Mouse (Mus musculus) intestine, embryonic 16.5 days (tissue): ENCODE measurements around the gene Mrvi1. TPM values are rescaled to one million over a fixed set of nuclear protein-coding genes. Genes with fewer than 3 reads are reported as not detected.

Source experiments
- ATAC-seq: fragments of 200-750 bp; cut with Nextera tagmentation; 2 replicates; pipeline ENCODE4 v1.8.0; 2017; ENCODE audit warnings: moderate TSS enrichment, moderate library complexity
- H3K27ac ChIP-seq: fragments of 300-500 bp; sonication (generic); 2 replicates; pipeline ENCODE4 v1.5.1; 2014; ENCODE audit warnings: mild to moderate bottlenecking, low read length
- H3K27me3 ChIP-seq: fragments of 300-500 bp; sonication (generic); replicated peaks from 2 replicates; pipeline ENCODE4 v1.6.1; 2014; ENCODE audit warnings: low read length, control low read depth, mixed read lengths; ENCODE audit not compliant: control insufficient read depth, insufficient read depth
- H3K36me3 ChIP-seq: fragments of 300-500 bp; sonication (generic); 2 replicates; pipeline ENCODE4 v1.6.1; 2014; ENCODE audit warnings: low read length, control low read depth; ENCODE audit not compliant: control insufficient read depth, insufficient read depth
- H3K4me1 ChIP-seq: fragments of 300-500 bp; sonication (generic); 2 replicates; pipeline ENCODE4 v1.6.1; 2014; ENCODE audit warnings: low read length, control low read depth, mixed read lengths; ENCODE audit not compliant: control insufficient read depth, insufficient read depth
- H3K4me2 ChIP-seq: fragments of 300-500 bp; sonication (generic); 2 replicates; pipeline ENCODE4 v1.6.1; 2014; ENCODE audit warnings: low read depth, low read length, control low read depth
- H3K4me3 ChIP-seq: fragments of 300-500 bp; sonication (generic); 2 replicates; pipeline ENCODE4 v1.5.1; 2014; ENCODE audit warnings: mild to moderate bottlenecking, low read length
- H3K9ac ChIP-seq: fragments of 300-500 bp; sonication (generic); 2 replicates; pipeline ENCODE4 v1.6.1; 2014; ENCODE audit warnings: low read depth, low read length
- H3K9me3 ChIP-seq: fragments of 300-500 bp; sonication (generic); 2 replicates; pipeline ENCODE4 v1.6.1; 2016; ENCODE audit warnings: low read length, control low read depth; ENCODE audit not compliant: control insufficient read depth
- WGBS: fragments of 180-500 bp; shearing (Covaris S2); extraction: QIAGEN DNeasy Blood & Tissue Kit; methylation state at CpG from one replicate; pipeline ENCODE4 v1.1.7; 2014; 5-methylcytosine and 5-hydroxymethylcytosine counted together
- polyA plus RNA-seq: library from polyadenylated mRNA; unstranded; fragments of >200 nt; fragmentation: Nextera tagmentation; extraction: Ambion mirVana; gene quantifications from 2 replicates; pipeline ENCODE4 v1.2.1, GENCODE M21; 2015

Mrvi1 gene
- polyA plus RNA-seq, 1 experiment from 2014 or later = 12.0 TPM

- no peak overlapping the region for H3K4me2 ChIP-seq
- H3K9me3 ChIP-seq = no peaks in the 10 kb centered on the region
- H3K27me3 ChIP-seq = no peaks in the 10 kb centered on the region
- no peaks in the 10 kb centered on the region for H3K36me3 ChIP-seq
- H3K4me3 ChIP-seq = no peak overlapping the region
- H3K27ac ChIP-seq = no peak overlapping the region
- no peak overlapping the region for H3K9ac ChIP-seq
- ATAC-seq = no peak
- H3K4me1 ChIP-seq = 0 out of 2 replicates have a peak, but pooled peaks cover 2% of the 10 kb centered on the region
- 74% methylated on average over 7 of the region's 7 CpGs for WGBS
Observed at GRCm38 (mm10) chr7:111014039-111014605, 31.9 kb upstream of the Mrvi1 start.

GRCm38 (mm10) chr7:111004136-111004840 lies 22.0 kb upstream of the Mrvi1 start:
- Histone ChIP-seq H3K4me1 (peaks cover 2% of the 10 kb centered on the region), H3K27ac (no peak overlapping the region), H3K4me2 (no peak overlapping the region), H3K36me3 (no peaks in the 10 kb centered on the region), H3K27me3 (no peaks in the 10 kb centered on the region), H3K9ac (no peak overlapping the region), H3K9me3 (no peaks in the 10 kb centered on the region), H3K4me3 (no peak overlapping the region)
- ATAC-seq = 0 out of 2 replicates have a peak, but pooled peaks have one; percentile 38
- WGBS = 86% methylated on average over 3 of the region's 3 CpGs

DNA sequence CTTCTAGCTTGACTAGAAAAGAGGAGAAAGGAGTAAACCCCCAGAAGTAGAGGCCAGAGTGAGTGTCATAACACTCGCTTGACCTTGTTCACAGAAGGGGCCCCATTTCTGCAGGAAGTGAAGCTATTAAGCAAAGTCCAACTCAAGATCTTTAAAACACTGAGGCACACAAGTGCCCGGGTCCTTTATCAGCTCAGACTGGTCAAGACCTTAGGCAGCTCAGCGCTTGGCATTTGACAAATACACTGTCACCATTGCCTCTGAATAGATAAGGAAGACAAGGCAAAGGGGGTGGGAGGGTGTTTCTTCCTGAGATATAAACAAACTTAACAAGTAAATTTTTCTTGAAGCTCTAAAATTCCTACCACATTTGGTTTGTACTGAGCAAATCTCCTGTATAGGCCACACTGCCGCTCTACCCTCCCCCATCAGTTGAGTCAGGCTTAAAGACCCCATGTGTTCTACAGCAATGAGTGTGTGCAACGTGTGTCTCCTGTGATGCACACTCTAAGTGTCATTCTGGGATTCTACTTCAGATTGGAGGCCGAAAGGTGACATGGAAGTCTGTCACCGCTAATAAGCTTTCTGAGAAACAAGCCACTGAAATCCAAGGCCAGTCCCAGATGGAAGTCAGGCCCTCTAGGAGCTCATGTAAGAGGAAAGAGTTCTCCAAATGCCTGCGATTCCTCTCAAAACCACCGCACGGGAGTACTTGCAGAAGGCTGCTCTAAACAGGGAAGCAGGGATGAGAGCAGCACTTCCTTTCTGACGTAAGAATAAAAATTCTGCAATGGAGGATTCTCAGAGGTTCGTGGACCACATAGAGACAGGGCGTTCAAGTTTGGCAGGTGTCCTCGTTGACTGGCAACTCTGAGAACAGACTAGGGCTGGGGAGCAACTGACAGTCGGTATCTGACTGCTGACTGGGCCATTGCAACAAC lies 16.9 kb upstream of the Mrvi1 start:
- peak; percentile 87 for ATAC-seq
- no peaks in the 10 kb centered on the region for H3K9me3 ChIP-seq
- H3K36me3 ChIP-seq = no peaks in the 10 kb centered on the region
- H3K4me3 ChIP-seq = no peak overlapping the region
- H3K27me3 ChIP-seq = no peaks in the 10 kb centered on the region
- H3K4me2 ChIP-seq = no peak overlapping the region
- H3K9ac ChIP-seq = no peak overlapping the region
- H3K27ac ChIP-seq = peak overlapping the region; percentile 60
- 68% methylated on average over 15 of the region's 15 CpGs for WGBS
- H3K4me1 ChIP-seq = peaks cover 12% of the 10 kb centered on the region

GRCm38 (mm10) chr7:110991221-110991494 lies 8.9 kb upstream of the Mrvi1 start:
- ATAC-seq = no peak
- peak overlapping the region; percentile 77; the same call in 1 of the 2 replicates for H3K27ac ChIP-seq
- 59% methylated on average over 4 of the region's 4 CpGs for WGBS

GRCm38 (mm10) chr7:110990356-110991220 lies 8.3 kb upstream of the Mrvi1 start:
- ATAC-seq = peak; percentile 87
- 41% methylated on average over 5 of the region's 5 CpGs for WGBS
- Histone ChIP-seq H3K27ac (peak overlapping the region; percentile 78), H3K27me3 (no peaks in the 10 kb centered on the region), H3K36me3 (no peaks in the 10 kb centered on the region), H3K9ac (no peak overlapping the region), H3K9me3 (no peaks in the 10 kb centered on the region), H3K4me1 (peaks cover 25% of the 10 kb centered on the region), H3K4me2 (no peak overlapping the region), H3K4me3 (no peak overlapping the region)

More at GRCm38 (mm10) chr7:110991221-110991494, 8.9 kb upstream of the Mrvi1 start:
- no peak overlapping the region for H3K9ac ChIP-seq
- no peaks in the 10 kb centered on the region for H3K27me3 ChIP-seq
- no peaks in the 10 kb centered on the region for H3K9me3 ChIP-seq
- no peak overlapping the region for H3K4me2 ChIP-seq
- H3K4me1 ChIP-seq = peaks cover 20% of the 10 kb centered on the region
- H3K4me3 ChIP-seq = no peak overlapping the region
- H3K36me3 ChIP-seq = no peaks in the 10 kb centered on the region

DNA sequence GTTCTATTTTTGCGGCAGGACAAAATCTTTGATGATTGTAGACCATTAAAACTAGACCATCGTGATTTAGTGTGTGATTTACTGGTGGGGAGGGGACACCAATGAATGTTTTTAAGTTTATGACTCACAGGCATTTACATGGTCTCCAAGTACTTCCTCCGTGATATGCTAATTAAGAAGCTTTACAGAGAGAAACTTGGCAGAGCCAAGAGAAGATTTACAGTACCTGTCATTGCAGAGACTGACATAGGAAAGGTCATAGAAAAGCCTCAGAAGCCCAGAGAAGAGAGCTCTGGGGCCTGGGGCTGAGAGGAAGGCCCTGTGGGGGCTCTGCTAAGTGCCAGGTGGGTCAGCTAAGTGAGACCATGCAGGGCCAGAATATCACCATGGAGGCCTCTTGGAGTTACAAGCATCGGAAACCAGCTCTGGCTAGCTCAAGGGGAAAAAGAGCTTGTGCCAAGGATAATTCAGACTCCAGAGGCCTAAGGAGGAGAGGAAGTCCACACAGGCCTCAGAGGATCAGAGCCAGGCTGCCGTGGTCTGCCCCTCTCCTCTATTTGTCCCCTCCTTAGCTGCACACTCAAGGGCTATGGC lies 7.1 kb upstream of the Mrvi1 start:
- H3K27me3 ChIP-seq = no peaks in the 10 kb centered on the region
- H3K4me3 ChIP-seq = no peak overlapping the region
- WGBS = 37% methylated on average over 5 of the region's 5 CpGs
- H3K9ac ChIP-seq = 0 out of 2 replicates have a peak overlapping the region, but pooled peaks have one; percentile 35
- no peaks in the 10 kb centered on the region for H3K9me3 ChIP-seq
- peaks cover 26% of the 10 kb centered on the region for H3K4me1 ChIP-seq
- H3K27ac ChIP-seq = peak overlapping the region; percentile 78
- peak; percentile 22; the same call in 1 of the 2 replicates for ATAC-seq
- H3K4me2 ChIP-seq = no peak overlapping the region
- H3K36me3 ChIP-seq = no peaks in the 10 kb centered on the region

DNA sequence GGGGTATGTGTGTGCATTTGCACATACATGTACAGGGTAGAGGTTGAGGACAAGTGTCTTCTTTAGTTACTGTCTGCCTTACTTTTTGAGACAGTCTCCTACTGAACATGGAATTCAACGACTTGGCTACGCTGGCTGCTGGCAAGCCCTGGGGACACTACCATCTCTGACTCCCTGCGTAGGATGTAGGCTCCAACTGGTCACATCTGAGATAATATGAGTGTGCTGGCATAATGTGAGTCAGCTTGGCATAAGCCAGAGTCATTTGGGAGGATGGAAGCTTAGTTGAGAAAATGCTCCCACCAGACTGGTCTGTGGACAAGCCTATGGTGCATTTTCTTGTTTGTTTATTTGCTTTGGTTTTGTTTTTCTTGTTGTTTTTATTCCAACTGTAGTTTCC lies 5.8 kb upstream of the Mrvi1 start:
- no peaks in the 10 kb centered on the region for H3K27me3 ChIP-seq
- no peak for ATAC-seq
- H3K9ac ChIP-seq = no peak overlapping the region
- no peaks in the 10 kb centered on the region for H3K36me3 ChIP-seq
- H3K4me1 ChIP-seq = peaks cover 26% of the 10 kb centered on the region
- H3K9me3 ChIP-seq = no peaks in the 10 kb centered on the region
- no peak overlapping the region for H3K4me2 ChIP-seq
- no peak overlapping the region for H3K4me3 ChIP-seq
- no peak overlapping the region for H3K27ac ChIP-seq
- WGBS = 95% methylated on average over 3 of the region's 3 CpGs

DNA sequence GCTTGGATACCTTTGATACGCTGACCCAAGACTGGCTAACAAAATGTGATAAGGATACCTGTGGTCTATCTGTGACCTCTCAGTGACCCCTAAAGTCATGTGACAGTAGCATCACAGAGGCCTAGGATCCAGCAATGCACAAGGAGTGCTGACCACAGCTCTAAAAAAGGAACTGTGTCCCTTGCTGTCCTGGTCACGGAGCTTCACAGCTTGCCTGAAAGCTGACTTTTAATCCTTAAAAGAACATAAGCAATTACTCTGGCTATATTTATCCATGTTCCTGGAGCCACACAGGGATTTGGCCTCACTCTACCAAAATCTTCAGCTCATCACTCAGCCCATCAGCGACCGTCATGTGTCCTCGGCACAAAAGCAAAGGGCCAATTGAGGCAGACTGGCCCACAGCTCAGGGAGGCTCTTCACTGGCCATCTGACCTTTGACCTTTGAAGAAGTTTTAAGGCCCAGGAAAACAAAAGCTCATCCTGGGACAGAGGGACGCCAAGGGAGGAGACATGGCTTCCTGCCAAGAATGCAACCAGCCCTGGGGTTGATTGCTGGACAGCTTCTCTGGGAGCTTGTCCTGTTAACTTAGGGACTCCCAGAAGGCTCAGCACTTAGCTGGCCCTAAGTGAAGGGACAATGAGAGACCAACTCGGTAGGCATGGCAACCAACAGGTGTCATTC lies 3.5 kb upstream of the Mrvi1 start:
- Histone ChIP-seq H3K27me3 (no peaks in the 10 kb centered on the region), H3K36me3 (no peaks in the 10 kb centered on the region), H3K9me3 (no peaks in the 10 kb centered on the region), H3K4me2 (no peak overlapping the region), H3K4me1 (peaks cover 27% of the 10 kb centered on the region), H3K4me3 (no peak overlapping the region), H3K9ac (no peak overlapping the region), H3K27ac (no peak overlapping the region)
- no peak for ATAC-seq
- WGBS = 70% methylated on average over 7 of the region's 7 CpGs
